Mouse (Mus musculus) heart, embryonic 14.5 days (tissue): ENCODE results near the gene Glp2r. TPM values are rescaled to one million over a fixed set of nuclear protein-coding genes. Genes with fewer than 3 reads are reported as not detected.

Source experiments
- ATAC-seq: fragments of 200-750 bp; cut with Nextera tagmentation; 2 replicates; pipeline ENCODE4 v1.8.0; 2017; ENCODE audit warnings: low read depth, moderate TSS enrichment; ENCODE audit not compliant: insufficient number of reproducible peaks, insufficient read depth, low FRiP score
- H3K27ac ChIP-seq, 2 experiments: fragments of 200-500 bp in 1 of 2; fragments of 300-500 bp in 1 of 2; sonication (generic) in 1 of 2; replicated peaks in 1 of 2; 2 replicates each; pipeline ENCODE4 v1.5.1; 2012 to 2014; ENCODE audit warnings: low read depth in 2 of 2, low read length in 2 of 2, control low read depth in 1 of 2, mild to moderate bottlenecking in 1 of 2, mixed read lengths in 1 of 2; ENCODE audit not compliant: control insufficient read depth in 1 of 2, insufficient read depth in 1 of 2
- H3K27me3 ChIP-seq: fragments of 300-500 bp; sonication (generic); 2 replicates; pipeline ENCODE4 v1.6.1; 2014; ENCODE audit warnings: mild to moderate bottlenecking, low read length, control low read depth; ENCODE audit not compliant: control insufficient read depth, insufficient read depth
- H3K36me3 ChIP-seq: fragments of 300-500 bp; sonication (generic); 2 replicates; pipeline ENCODE4 v1.6.1; 2014; ENCODE audit warnings: mild to moderate bottlenecking, control low read depth, low read length, mixed read lengths; ENCODE audit not compliant: control insufficient read depth, insufficient read depth
- H3K4me1 ChIP-seq, 2 experiments: fragments of 200-500 bp in 1 of 2; fragments of 300-500 bp in 1 of 2; sonication (generic) in 1 of 2; 2 replicates each; pipeline ENCODE4 v1.6.1; 2012 to 2014; ENCODE audit warnings: low read length in 2 of 2, control low read depth in 1 of 2, mixed read lengths in 1 of 2; ENCODE audit not compliant: control insufficient read depth in 2 of 2, insufficient read depth in 2 of 2
- H3K4me2 ChIP-seq: fragments of 300-500 bp; sonication (generic); 2 replicates; pipeline ENCODE4 v1.6.1; 2014; ENCODE audit warnings: mild to moderate bottlenecking, low read length
- H3K4me3 ChIP-seq, 2 experiments: fragments of 200-500 bp in 1 of 2; fragments of 300-500 bp in 1 of 2; sonication (generic) in 1 of 2; 2 replicates each; pipeline ENCODE4 v1.5.1; 2012 to 2014; ENCODE audit warnings: low read length in 2 of 2, mild to moderate bottlenecking in 2 of 2, control low read depth in 1 of 2, low read depth in 1 of 2, moderate library complexity in 1 of 2; ENCODE audit not compliant: control insufficient read depth in 1 of 2, insufficient read depth in 1 of 2
- H3K9ac ChIP-seq: fragments of 300-500 bp; sonication (generic); 2 replicates; pipeline ENCODE4 v1.6.1; 2014; ENCODE audit warnings: mild to moderate bottlenecking, low read length
- H3K9me3 ChIP-seq: fragments of 300-500 bp; sonication (generic); 2 replicates; pipeline ENCODE4 v1.6.1; 2016; ENCODE audit warnings: low read length, control low read depth; ENCODE audit not compliant: control insufficient read depth
- WGBS: fragments of 180-500 bp; shearing (Covaris S2); extraction: QIAGEN DNeasy Blood & Tissue Kit; methylation state at CpG from one replicate; pipeline ENCODE4 v1.1.7; 2014; 5-methylcytosine and 5-hydroxymethylcytosine counted together
- polyA plus RNA-seq: library from polyadenylated mRNA; unstranded; fragments of >200 nt; fragmentation: Nextera tagmentation; extraction: Ambion mirVana; gene quantifications from 2 replicates; pipeline ENCODE4 v1.2.1, GENCODE M21; 2014

The Glp2r gene
- polyA plus RNA-seq, 1 experiment from 2014 or later = not detected

DNA sequence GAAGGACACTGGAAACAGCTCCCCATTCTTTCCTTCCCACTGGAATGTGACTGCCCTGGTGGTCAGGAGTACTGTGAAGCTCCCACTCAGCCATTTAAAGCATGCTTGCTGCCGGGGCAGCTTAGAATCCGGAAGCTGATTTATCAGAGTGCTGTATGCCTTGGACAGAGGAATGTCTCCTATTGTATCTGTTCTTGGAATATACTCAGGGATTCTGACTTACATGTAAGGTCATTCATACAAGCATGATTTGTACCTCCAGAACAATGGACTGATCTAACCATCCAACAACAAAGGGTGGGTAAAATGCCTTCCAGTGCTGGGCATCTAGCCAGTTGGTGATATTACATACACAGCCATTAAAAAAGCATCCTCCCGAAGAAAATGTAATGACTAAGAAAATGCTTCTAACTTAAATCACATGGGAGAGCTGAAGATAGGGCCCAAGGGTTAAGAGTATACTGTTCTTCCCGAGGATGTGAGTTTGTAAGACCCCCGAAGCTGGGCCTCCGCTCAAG lies 126.3 kb downstream of the Glp2r start:
- Histone ChIP-seq H3K4me1 (peaks cover 0 to 7% of the 10 kb centered on the region in 2 experiments; a peak in 2 of 4 replicates), H3K27me3 (no peaks in the 10 kb centered on the region), H3K9ac (no peak overlapping the region), H3K27ac (no peak overlapping the region), H3K4me2 (no peak overlapping the region), H3K36me3 (no peaks in the 10 kb centered on the region), H3K9me3 (no peaks in the 10 kb centered on the region), H3K4me3 (no peak overlapping the region)
- WGBS = 59% methylated on average over 6 of the region's 6 CpGs
- no peak for ATAC-seq

DNA sequence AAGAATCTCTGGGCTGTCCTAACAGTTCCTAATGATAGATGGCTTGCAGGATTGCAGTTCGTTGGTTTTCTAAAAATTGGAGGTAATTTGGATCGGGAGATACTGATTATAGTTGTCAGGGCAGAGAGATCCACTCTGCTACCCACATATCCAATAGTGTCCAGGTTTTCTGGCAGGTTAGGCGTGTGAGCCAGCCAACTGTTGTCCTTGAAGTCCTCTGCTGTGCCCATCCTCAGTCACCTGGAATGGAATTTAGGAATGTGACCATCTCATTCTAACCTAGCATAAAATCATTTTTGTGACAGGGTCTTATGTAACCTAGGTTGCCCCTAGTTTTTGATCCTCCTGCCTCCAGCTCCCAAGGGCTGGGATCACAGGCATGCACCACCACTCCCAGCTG lies 127.5 kb downstream of the Glp2r start:
- 81% methylated on average over 3 of the region's 3 CpGs for WGBS
- Histone ChIP-seq H3K4me1 (peaks cover 0 to 7% of the 10 kb centered on the region in 2 experiments; a peak in 2 of 4 replicates), H3K9me3 (no peaks in the 10 kb centered on the region), H3K4me2 (no peak overlapping the region), H3K27me3 (no peaks in the 10 kb centered on the region), H3K9ac (no peak overlapping the region), H3K36me3 (no peaks in the 10 kb centered on the region), H3K4me3 (no peak overlapping the region), H3K27ac (no peak overlapping the region)
- no peak for ATAC-seq

DNA sequence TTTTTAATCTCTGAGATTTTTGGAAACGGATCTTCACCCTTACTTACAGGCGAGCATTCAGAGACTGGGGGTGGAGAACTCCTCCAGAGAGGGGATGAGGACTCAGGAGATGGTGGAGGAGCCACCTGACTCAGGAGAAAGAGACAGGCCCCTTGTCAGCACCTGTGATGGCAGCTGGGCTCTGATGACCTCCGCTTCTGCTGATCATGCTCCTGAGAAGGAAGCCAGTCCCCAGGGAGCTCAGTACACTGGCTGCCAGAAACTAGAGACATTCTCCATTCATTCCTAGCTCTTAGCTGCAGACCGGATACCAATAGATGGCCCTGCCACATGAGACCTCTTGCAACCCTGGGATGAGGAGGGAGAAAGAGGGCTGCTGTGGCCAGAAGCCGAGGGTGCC lies 128.1 kb downstream of the Glp2r start:
- no peak for ATAC-seq
- 75% methylated on average over 5 of the region's 5 CpGs for WGBS
- no peak overlapping the region for H3K4me2 ChIP-seq

DNA sequence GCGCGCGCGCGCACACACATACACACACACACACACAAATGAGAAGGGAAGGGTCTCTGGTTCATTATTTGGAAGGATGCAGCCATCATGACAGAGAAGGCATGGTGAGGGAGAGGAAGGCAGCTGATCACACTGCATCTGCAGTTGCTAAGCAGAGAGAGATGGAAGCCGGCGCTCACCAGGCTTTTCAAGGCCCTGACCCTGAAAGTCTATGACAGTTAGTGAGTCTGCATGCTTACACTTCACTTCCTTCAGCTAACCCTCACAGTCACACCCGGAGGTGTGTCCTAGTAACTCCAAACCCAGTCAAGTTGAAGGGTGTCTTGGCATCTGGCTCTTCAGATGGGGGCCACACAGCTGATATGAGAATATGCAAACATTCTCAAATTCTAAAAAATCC lies 128.5 kb downstream of the Glp2r start:
- Histone ChIP-seq H3K27ac (no peak overlapping the region), H3K4me1 (peaks cover 0 to 7% of the 10 kb centered on the region in 2 experiments; a peak in 2 of 4 replicates), H3K9ac (no peak overlapping the region), H3K4me2 (no peak overlapping the region), H3K4me3 (no peak overlapping the region), H3K36me3 (no peaks in the 10 kb centered on the region), H3K9me3 (no peaks in the 10 kb centered on the region), H3K27me3 (no peaks in the 10 kb centered on the region)
- ATAC-seq = no peak
- 94% methylated on average over 8 of the region's 8 CpGs for WGBS

More for the DNA sequence above, 128.1 kb downstream of the Glp2r start:
- Histone ChIP-seq H3K4me3 (no peak overlapping the region), H3K9ac (no peak overlapping the region), H3K4me1 (peaks cover 0 to 7% of the 10 kb centered on the region in 2 experiments; a peak in 2 of 4 replicates), H3K27ac (no peak overlapping the region), H3K9me3 (no peaks in the 10 kb centered on the region), H3K27me3 (no peaks in the 10 kb centered on the region), H3K36me3 (no peaks in the 10 kb centered on the region)

DNA sequence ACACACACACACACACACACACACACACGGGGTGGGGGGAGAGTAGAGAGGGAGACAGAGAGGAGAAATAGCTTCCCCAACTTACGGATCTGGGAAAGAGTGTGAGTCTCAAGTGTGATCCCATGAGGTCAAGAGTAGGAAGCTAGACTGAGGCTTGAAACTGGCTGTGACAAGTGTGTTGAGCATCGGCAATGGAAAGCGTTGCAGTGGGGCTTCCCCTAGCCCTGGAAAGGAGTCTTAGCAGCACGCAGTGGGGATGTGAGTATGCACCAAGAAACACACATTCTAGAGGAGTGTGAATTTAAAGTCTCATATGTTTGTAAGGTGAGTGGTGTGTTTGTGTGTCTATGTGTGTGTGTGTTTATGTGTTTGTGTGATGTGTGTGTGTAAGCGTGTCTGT lies 130.7 kb downstream of the Glp2r start:
- 89% methylated on average over 6 of the region's 6 CpGs for WGBS
- Histone ChIP-seq H3K4me1 (peaks cover 0 to 7% of the 10 kb centered on the region in 2 experiments; a peak in 2 of 4 replicates), H3K27me3 (no peaks in the 10 kb centered on the region)

DNA sequence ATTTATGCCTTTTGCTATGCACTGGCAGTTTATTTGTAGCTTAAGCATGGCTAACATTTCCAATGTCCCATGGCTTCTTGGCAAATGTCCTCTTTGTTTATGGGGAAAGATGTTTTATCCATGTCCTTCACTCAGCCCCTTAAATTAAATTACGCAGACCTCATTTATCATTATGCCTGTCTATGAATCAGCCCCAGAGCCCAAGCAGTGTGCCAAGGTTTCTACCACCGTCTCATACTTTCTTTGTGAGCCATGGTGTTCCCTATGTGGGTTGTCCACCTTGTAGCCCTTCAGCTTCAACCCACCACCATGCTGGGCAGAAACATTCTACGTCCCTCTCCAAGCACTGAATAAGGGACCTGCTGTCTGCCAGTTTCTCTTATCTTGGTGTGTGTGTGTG lies 132.6 kb downstream of the Glp2r start:
- Histone ChIP-seq H3K9ac (no peak overlapping the region), H3K9me3 (no peaks in the 10 kb centered on the region), H3K4me1 (no peaks in the 10 kb centered on the region), H3K27me3 (no peaks in the 10 kb centered on the region), H3K4me2 (no peak overlapping the region), H3K27ac (no peak overlapping the region), H3K4me3 (no peak overlapping the region), H3K36me3 (no peaks in the 10 kb centered on the region)
- no peak for ATAC-seq
- WGBS = 87% methylated on average over 3 of the region's 3 CpGs

More for the DNA sequence above, 130.7 kb downstream of the Glp2r start:
- Histone ChIP-seq H3K9me3 (no peaks in the 10 kb centered on the region), H3K4me2 (no peak overlapping the region), H3K36me3 (no peaks in the 10 kb centered on the region), H3K9ac (no peak overlapping the region), H3K4me3 (no peak overlapping the region), H3K27ac (no peak overlapping the region)
- no peak for ATAC-seq

DNA sequence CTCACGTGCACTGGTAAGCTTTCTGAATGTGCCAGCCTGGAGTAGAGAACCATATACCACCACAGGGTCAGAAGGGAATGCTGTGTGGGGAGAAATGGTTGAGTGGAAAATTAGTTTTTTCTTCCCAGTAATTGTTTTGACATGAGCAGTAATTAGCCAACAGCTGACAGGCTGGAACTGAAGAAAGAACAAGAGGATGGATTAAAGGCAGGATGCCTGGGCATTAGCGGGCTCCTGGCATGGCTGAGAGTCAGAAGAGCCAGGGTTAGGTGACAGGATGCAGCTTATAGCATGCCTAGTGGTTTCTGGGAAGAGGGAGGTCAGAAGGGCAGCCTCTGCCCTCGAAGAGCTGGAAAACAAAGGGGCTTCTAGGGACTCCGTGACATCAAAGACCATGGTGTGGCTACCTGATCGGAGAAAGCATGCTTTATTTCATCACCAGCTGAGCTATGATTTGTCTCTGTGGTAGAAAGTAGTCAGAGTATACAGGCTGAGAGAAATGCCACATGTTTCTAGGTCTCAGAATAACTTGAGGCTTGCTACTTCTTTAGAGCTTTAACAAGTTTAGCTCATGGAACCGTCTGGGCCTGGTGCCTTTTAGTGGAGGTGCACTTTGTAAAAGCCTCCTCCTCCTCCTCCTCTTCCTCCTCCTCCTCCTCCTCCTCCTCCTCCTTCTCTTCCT lies 133.9 kb downstream of the Glp2r start:
- H3K9ac ChIP-seq = no peak overlapping the region
- WGBS = 69% methylated on average over 6 of the region's 6 CpGs
- H3K4me2 ChIP-seq = no peak overlapping the region
- no peaks in the 10 kb centered on the region for H3K4me1 ChIP-seq
- no peaks in the 10 kb centered on the region for H3K27me3 ChIP-seq
- no peaks in the 10 kb centered on the region for H3K9me3 ChIP-seq
- no peak overlapping the region for H3K27ac ChIP-seq
- no peak overlapping the region for H3K4me3 ChIP-seq
- H3K36me3 ChIP-seq = no peaks in the 10 kb centered on the region
- ATAC-seq = no peak

DNA sequence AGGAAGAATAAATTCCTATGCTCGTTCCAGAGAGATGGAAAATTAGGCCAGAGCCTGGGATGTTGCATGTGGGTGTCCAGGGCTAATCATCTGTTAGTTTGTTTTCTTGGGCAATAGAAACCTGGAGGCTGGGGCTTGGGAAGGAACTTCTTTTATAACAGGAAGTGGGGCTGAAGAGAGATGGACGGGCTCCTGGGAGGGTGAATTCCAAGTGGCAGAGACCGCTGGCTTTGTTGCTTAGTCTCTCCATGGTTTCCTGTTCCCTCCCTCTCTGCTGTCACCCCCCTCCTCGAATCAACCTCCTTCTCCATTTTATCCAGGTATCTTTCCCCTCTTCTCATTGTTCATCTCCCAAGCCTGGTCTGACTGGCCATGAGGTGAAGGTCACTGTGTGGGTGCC lies 134.8 kb downstream of the Glp2r start:
- Histone ChIP-seq H3K9me3 (no peaks in the 10 kb centered on the region), H3K9ac (no peak overlapping the region), H3K4me3 (no peak overlapping the region), H3K4me2 (no peak overlapping the region), H3K27me3 (no peaks in the 10 kb centered on the region), H3K4me1 (no peaks in the 10 kb centered on the region), H3K36me3 (no peaks in the 10 kb centered on the region), H3K27ac (no peak overlapping the region)
- WGBS = 52% methylated on average over 4 of the region's 4 CpGs
- no peak for ATAC-seq
